Mouse (Mus musculus): ENCODE measurements around the gene Pde4c. TPM values are rescaled to one million over a fixed set of nuclear protein-coding genes. Genes with fewer than 3 reads are reported as not detected.
A peak's percentile ranks its signal among the peaks of the same experiment; 100 is the strongest.

Gene Pde4c
- polyA plus RNA-seq, 1 experiment from 2014 or later: 8.0 TPM

- Histone ChIP-seq H3K4me2 (ENCODE audit: low read length) (peak overlapping the region; percentile 80), H3K9ac (ENCODE audit: low read depth, low read length) (peak overlapping the region; percentile 83), H3K36me3 (ENCODE audit: insufficient read depth, low read length) (peaks cover 13% of the 10 kb centered on the region; the same call in 1 of the 2 replicates), H3K4me1 (replicated peaks; ENCODE audit: insufficient read depth, low read length) (peaks cover 23% of the 10 kb centered on the region), H3K27me3 (ENCODE audit: insufficient read depth, low read length) (no peaks in the 10 kb centered on the region), H3K4me3 (replicated peaks; ENCODE audit: low read depth, low read length) (peak overlapping the region; percentile 70), H3K27ac (peak overlapping the region; percentile 86), H3K9me3 (replicated peaks; ENCODE audit: low read length) (no peaks in the 10 kb centered on the region)
- DNase-seq (ENCODE audit: low spot score): peak; percentile 98
- ATAC-seq (replicated peaks; ENCODE audit: low FRiP score, low read depth): peak; percentile 81
- TF ChIP-seq CTCF (IDR thresholded peaks at IDR 0.05; ENCODE audit: low read depth): no peak
- WGBS: 4% methylated on average over 58 of the region's 58 CpGs
Observed at GRCm38 (mm10) chr8:70791975-70792691, 68.6 kb downstream of the Pde4c start.

GRCm38 (mm10) chr8:70792700-70793099 lies 69.2 kb downstream of the Pde4c start:
- Histone ChIP-seq H3K9ac (ENCODE audit: low read depth, low read length) (peak overlapping the region; percentile 83; the same call in 1 of the 2 replicates), H3K4me2 (ENCODE audit: low read length) (peak overlapping the region; percentile 80), H3K4me3 (replicated peaks; ENCODE audit: low read depth, low read length) (peak overlapping the region; percentile 70), H3K4me1 (replicated peaks; ENCODE audit: insufficient read depth, low read length) (peaks cover 26% of the 10 kb centered on the region), H3K36me3 (ENCODE audit: insufficient read depth, low read length) (peaks cover 13% of the 10 kb centered on the region; the same call in 1 of the 2 replicates), H3K9me3 (replicated peaks; ENCODE audit: low read length) (no peaks in the 10 kb centered on the region), H3K27ac (peak overlapping the region; percentile 86; the same call in 1 of the 2 replicates), H3K27me3 (ENCODE audit: insufficient read depth, low read length) (no peaks in the 10 kb centered on the region)
- DNase-seq (ENCODE audit: low spot score): peak; percentile 74
- peak; percentile 70 for ATAC-seq (replicated peaks; ENCODE audit: low FRiP score, low read depth)
- WGBS: 2% methylated on average over 20 of the region's 20 CpGs
- 0 out of 2 replicates have a peak, but pooled peaks have one; percentile 5 for TF ChIP-seq CTCF (IDR thresholded peaks at IDR 0.05; ENCODE audit: low read depth)

GRCm38 (mm10) chr8:70794215-70794614 lies 70.7 kb downstream of the Pde4c start:
- no peak overlapping the region for H3K4me2 ChIP-seq (ENCODE audit: low read length)
- DNase-seq (ENCODE audit: low spot score) (no peak), ATAC-seq (replicated peaks; ENCODE audit: low FRiP score, low read depth) (no peak)
- whole genome bisulfite sequencing: 80% methylated on average over 2 of the region's 2 CpGs
- H3K27ac ChIP-seq: no peak overlapping the region
- 0 out of 2 replicates have a peak, but pooled peaks cover under 1% of the 10 kb centered on the region for H3K36me3 ChIP-seq (ENCODE audit: insufficient read depth, low read length)
- H3K9ac ChIP-seq (ENCODE audit: low read depth, low read length): no peak overlapping the region
- no peaks in the 10 kb centered on the region for H3K9me3 ChIP-seq (replicated peaks; ENCODE audit: low read length)
- H3K27me3 ChIP-seq (ENCODE audit: insufficient read depth, low read length): peaks cover 9% of the 10 kb centered on the region; the same call in 1 of the 2 replicates
- H3K4me1 ChIP-seq (replicated peaks; ENCODE audit: insufficient read depth, low read length): peaks cover 35% of the 10 kb centered on the region
- no peak overlapping the region for H3K4me3 ChIP-seq (replicated peaks; ENCODE audit: low read depth, low read length)
- TF ChIP-seq CTCF (IDR thresholded peaks at IDR 0.05; ENCODE audit: low read depth): no peak

GRCm38 (mm10) chr8:70795370-70795769 lies 71.8 kb downstream of the Pde4c start:
- peaks cover 35% of the 10 kb centered on the region for H3K4me1 ChIP-seq (replicated peaks; ENCODE audit: insufficient read depth, low read length)
- no peak overlapping the region for H3K4me3 ChIP-seq (replicated peaks; ENCODE audit: low read depth, low read length)
- H3K4me2 ChIP-seq (ENCODE audit: low read length): no peak overlapping the region
- DNase-seq (ENCODE audit: low spot score) (no peak), ATAC-seq (replicated peaks; ENCODE audit: low FRiP score, low read depth) (no peak)
- TF ChIP-seq CTCF (IDR thresholded peaks at IDR 0.05; ENCODE audit: low read depth): peak; percentile 56
- H3K27ac ChIP-seq: no peak overlapping the region
- H3K27me3 ChIP-seq (ENCODE audit: insufficient read depth, low read length): peaks cover 9% of the 10 kb centered on the region; the same call in 1 of the 2 replicates
- H3K9me3 ChIP-seq (replicated peaks; ENCODE audit: low read length): no peaks in the 10 kb centered on the region
- WGBS: 98% methylated on average over 2 of the region's 2 CpGs
- H3K36me3 ChIP-seq (ENCODE audit: insufficient read depth, low read length): no peaks in the 10 kb centered on the region
- no peak overlapping the region for H3K9ac ChIP-seq (ENCODE audit: low read depth, low read length)

GRCm38 (mm10) chr8:70796403-70797080 lies 73.0 kb downstream of the Pde4c start:
- TF ChIP-seq CTCF (IDR thresholded peaks at IDR 0.05; ENCODE audit: low read depth): no peak
- 2% methylated on average over 54 of the region's 54 CpGs for WGBS
- Histone ChIP-seq H3K4me1 (replicated peaks; ENCODE audit: insufficient read depth, low read length) (peaks cover 26% of the 10 kb centered on the region; the same call in 1 of the 2 replicates), H3K27ac (peak overlapping the region; percentile 71; the same call in 1 of the 2 replicates), H3K4me3 (replicated peaks; ENCODE audit: low read depth, low read length) (peak overlapping the region; percentile 50), H3K4me2 (ENCODE audit: low read length) (peak overlapping the region; percentile 93), H3K9me3 (replicated peaks; ENCODE audit: low read length) (no peaks in the 10 kb centered on the region), H3K36me3 (ENCODE audit: insufficient read depth, low read length) (no peaks in the 10 kb centered on the region), H3K27me3 (ENCODE audit: insufficient read depth, low read length) (peaks cover 9% of the 10 kb centered on the region; the same call in 1 of the 2 replicates), H3K9ac (ENCODE audit: low read depth, low read length) (peak overlapping the region; percentile 62)
- DNase-seq (ENCODE audit: low spot score) (no peak), ATAC-seq (replicated peaks; ENCODE audit: low FRiP score, low read depth) (no peak)

Measured in kidney, postnatal 0 days (tissue).